Mouse (Mus musculus) A20 (cell line): ENCODE results near the gene Olfr1175-ps.

ENCODE experiments used
- DNase-seq: peaks from one replicate; pipeline ENCODE4 v3.0.0-alpha.2; 2011; ENCODE audit warnings: low read depth, low spot score

Gene Olfr1175-ps

GRCm38 (mm10) chr2:88327115-88327514, at the start of gene Olfr1175-ps:
Gene Olfr1175-ps, minus strand, starts transcription at chr2:88327215.
- DNase-seq = no peak

GRCm38 (mm10) chr2:88356304-88356703, 29.3 kb upstream of the Olfr1175-ps start:
- peak; percentile 10 for DNase-seq

- DNase-seq = no peak
Measured at GRCm38 (mm10) chr2:88346392-88346791, 19.4 kb upstream of the Olfr1175-ps start, which contains the start of gene Olfr1177-ps. Gene Olfr1177-ps, minus strand, starts transcription at chr2:88346492.

- no peak for DNase-seq
Measured at GRCm38 (mm10) chr2:88336421-88336820, 9.4 kb upstream of the Olfr1175-ps start, which contains the start of gene Olfr1176. Gene Olfr1176, plus strand, starts transcription at chr2:88336721.

GRCm38 (mm10) chr2:88315035-88315434, 12.0 kb downstream of the Olfr1175-ps start, which contains the start of gene Olfr1174-ps:
Gene Olfr1174-ps, minus strand, starts transcription at chr2:88315135.
- DNase-seq = no peak

GRCm38 (mm10) chr2:88279775-88280174, 47.2 kb downstream of the Olfr1175-ps start, which contains the start of gene Olfr1173:
Gene Olfr1173, minus strand, starts transcription at chr2:88279875.
- DNase-seq = no peak
